Mouse (Mus musculus): ENCODE measurements around the gene Bbip1.

- TF ChIP-seq CTCF (conservative IDR thresholded peaks at IDR 0.05; ENCODE audit: low read length) (no peak), POU5F1 (IDR thresholded peaks at IDR 0.05; ENCODE audit: borderline replicate concordance, low read length) (no peak)
Observed at GRCm38 (mm10) chr19:53891569-53891968, 52.9 kb downstream of the Bbip1 start.
